Mouse (Mus musculus) 416B (cell line): Measurements from ENCODE around the gene Rab4a.

ENCODE experiments used
- DNase-seq: peaks from one replicate; pipeline ENCODE4 v3.0.0; 2011; ENCODE audit warnings: low read depth

Rab4a gene

DNA sequence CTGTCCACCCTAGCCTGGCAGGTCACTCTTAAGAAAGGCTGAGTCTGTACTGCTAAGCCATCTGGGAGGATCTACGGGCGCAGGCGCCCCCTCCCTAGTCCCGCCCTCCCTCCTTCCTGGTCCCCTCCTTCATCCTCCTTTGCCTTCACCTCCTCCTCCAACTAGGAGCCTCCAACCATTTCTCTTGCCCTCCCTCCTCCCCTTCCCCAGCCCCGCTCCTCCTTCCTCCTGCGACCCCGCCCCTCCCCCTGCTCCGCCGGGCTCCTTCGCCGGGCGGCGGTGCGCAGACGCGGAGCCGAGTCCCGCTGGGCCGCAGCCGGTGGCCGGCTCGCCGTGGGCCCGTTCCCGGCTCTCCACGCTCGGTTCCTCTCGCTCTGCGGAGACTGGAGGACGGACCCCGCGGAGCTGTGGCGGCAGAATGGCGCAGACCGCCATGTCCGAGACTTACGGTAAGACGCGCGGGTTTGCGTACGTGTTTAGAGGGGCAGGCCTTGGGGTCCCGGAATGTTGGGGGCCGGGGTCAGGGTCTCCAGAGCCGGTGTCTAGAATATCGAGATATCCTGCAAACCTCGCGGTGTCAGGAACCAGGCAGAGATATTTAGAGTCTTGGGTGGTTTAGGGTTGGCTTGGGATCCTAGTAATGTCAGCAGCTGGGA is at the start of gene Rab4a:
Gene Rab4a (plus strand): TSS at position 268 of the 656 bp plus-strand sequence.
- peak; percentile 94 for DNase-seq

DNA sequence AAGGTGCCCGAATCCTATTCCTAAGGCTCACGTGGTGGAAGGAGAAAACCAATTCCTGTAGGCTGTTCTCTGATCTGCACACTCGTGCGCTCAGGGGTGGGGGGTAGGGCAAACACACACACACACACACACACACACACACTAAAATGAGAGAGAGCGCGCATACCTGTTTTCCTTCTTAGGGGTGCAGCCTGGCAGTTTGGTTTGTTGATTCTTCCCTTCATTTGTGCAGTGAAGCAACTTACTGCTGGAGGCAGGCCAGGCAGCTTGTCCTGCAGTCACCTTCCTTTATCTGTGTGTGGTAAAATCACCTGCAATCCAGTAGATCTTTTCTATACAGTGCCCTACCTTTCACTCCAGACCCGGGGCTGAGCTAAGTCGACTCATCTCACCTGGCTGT is 48.9 kb upstream of the Rab4a start:
- DNase-seq: no peak

DNA sequence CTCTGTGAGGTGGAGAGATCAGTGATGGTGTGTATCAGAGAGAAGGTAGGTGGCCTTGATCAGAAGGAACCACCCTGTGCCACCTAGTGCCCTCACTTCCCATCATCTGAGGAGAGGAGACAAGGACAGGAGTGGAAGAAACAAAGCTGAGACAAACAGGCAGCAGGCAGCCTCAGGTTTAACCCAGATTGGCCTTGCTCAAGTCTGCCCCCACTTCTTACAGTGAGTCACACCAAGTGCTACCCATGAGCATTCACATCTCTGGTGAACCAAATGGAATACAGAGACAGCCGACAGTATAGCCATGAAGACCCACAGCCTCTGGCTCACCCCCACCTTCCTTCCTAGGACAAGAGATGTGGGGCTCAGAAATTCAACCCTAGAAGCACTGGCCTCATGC is 46.9 kb upstream of the Rab4a start:
- DNase-seq: no peak

DNA sequence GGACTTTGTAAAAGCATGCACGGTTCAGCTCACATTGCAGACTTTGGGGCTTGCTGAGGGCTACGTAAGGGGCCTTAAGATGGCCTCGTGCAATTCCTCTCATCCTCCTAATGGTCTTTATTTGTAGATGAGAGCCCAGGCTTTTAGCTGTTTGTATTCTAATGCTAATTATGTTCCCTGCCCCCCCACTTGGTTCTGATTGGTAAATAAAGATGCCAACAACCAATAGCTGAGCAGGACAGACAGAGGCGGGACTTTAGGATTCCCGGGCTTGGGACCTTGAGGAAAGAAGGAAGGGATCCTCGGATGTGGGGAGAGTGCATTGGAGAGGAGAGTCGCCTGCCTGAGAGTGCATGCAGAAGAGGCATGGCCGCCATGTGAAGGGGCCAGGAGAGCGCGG is 45.9 kb upstream of the Rab4a start:
- DNase-seq: no peak

DNA sequence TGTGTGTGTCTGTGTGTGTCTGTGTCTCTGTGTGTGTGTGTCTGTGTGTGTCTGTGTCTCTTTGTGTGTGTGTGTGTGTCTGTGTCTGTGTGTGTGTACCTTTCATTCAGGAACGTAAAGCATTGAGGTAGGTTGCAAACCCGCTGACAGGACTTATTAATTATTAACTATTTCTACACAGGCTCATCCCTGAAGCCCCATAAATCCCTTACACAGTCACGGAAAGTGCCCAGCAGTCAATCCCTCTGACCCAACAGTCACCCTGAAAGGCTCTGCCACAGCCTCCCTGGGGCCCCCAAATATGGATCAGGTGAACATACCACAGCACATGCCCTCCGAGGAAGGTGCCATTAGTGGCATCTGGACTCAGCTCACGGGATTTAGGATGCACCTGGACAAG is 45.2 kb upstream of the Rab4a start:
- no peak for DNase-seq

DNA sequence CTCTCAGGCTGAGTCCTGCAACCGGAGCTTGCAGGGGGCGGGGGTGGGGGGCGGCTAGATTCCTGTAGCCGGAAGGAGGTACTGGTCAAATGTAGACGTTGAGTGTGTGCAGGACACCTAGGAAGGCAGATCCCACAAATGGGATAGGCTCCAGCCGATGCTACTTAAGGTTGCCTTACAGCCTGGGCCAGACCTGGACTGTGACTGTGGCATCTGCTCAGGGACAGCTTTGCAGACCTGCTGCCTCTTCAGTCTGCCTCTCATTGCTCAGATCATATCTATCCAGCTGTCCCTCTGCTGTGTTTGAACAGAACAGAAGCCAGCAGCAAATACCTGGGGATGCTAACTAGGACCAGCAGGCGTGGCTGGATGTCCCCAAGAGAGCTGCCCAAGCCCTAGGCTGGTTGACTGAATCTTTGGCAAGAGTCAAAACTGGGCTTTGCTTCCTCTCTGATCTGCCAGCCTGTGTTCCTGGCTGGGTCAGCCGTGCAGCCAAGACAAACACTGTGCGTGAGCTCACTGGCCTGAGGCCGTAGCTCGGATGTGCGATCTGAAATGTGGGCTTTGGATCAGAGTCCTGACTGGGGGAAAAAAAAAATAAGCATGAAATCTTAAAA is 44.4 kb upstream of the Rab4a start:
- no peak for DNase-seq

DNA sequence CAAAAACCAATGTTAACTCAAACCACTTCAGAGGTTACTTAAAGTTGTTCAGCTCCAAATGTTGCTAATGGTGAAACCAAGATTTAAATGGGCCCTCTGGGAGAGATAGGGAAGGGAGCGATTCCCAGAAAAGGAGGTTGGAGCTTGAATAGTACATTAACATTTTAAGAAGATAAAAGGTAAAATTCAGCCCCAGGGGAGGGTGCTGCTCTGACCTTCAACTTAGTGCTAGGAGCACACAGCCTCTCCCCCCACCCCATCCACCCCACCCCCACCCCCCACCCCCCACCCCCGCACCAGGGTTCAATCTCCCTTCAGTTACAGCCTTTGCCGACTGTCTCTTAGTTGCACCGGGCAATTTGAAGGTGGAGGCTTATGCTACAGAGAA is 43.9 kb upstream of the Rab4a start:
- no peak for DNase-seq

DNA sequence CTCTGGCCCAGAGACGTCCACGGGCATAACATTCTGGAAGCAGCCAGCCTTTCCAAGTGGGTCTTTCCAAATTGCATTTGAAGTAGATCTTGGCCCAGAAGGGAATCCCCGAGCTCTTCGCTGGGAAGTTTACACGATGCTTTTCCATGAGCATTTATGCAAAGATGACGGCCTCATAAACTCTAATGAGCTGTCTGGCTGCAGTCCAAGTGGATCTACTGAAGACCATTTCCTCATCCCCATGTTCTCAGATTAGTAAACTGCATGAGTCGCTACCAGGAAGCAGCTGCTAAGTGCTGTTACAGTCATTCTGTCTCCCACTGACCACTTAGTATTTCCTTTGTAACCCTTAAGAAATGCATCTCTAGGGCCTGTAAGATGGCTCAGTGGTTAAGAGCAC is 42.4 kb upstream of the Rab4a start:
- peak; percentile 85 for DNase-seq

DNA sequence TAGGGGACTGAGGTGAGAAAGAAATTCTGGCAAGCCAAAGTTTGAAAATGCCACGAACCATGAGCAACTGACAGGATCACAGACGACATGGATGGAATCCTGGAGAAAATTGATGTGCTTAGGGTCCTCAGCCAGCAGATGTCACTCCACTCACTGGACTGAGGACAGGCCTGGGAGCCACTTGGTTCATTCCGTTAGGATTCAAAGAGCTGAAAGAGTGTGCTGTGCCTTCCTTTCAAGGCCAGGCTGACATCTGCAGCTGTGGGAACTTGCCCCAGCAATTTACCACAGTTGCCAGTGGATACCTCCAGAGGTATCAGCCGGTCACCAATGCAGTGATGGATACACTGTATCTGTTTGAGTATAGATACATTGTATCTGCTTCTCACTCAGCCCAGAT is 41.1 kb upstream of the Rab4a start:
- no peak for DNase-seq

DNA sequence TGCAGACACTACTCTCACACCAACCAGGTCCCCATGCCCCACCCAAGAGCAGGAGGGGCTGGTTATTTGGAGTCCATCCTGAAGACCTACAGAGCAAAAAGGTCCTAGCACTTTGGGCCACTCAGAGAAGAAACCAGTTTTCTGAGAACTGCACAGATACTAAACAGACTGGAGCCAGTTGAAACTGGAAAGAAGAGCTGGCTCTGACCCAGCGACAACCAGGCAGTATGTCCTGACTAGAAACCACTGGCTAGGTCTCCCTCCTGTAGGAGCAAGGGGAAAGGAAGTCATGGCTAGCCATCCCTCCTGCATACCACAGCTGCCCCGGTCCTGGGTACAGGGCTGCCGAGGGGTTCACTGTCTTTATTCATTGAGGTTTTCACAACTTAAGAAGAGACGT is 39.3 kb upstream of the Rab4a start:
- no peak for DNase-seq

DNA sequence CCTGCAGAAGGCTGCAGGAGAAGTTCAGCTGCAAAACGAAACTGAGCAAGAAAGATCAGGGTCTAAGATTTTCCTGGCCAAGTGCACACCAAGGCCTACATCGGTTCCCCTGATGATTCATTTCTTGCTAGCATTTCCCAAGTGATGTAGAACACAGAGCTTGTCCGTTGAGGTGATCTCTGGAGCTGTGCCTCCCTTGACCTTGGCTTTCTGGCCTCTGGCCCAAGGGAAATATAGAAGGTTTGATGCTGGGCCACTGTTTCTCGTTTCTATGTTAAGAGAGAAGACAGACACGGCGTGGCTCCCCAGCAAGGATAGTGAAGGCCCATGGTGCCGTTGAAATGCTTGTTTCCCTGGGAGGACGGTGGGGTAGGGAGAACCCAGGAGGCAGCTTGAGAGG is 37.9 kb upstream of the Rab4a start:
- no peak for DNase-seq

DNA sequence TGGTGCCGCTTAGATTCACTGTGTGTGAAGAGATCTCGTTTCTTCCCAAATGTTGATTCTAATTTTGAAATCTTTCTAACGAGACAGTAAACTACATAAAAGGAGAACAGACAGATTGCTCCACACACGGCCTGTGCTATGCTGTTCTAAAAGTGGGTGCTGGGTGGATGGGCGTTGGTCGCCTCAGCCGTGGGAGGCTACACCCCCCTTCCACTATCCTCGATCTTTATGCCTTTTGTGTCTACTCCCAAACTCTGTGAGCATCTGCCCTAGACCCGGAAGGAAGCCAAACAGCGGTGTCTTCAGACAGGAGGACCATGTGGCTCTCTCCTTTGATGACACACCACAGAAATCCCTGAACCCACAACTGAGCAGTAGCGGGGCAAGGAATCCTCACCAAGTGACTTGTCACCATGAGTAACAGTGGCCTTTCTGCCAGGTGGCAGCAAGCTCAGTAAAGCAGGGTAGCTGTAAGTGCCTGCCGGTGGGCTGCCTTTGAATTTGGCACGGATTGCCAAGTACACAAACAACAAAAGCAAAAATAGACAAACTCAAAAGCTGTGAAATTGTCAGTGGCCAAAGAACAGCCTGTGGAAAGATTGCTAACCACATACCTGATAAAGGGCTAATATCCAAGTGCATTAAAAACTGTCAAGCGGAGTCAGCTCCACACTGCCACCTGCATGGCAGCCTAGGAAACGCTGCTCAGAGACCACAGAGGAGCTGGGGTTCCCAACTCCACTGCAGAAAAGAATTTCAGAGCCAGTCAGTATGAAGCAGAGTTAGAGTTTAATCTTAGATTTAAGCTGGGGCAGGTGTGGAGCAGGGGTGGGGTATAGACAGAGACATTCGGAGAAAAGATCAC is 37.1 kb upstream of the Rab4a start:
- peak; percentile 47 for DNase-seq

DNA sequence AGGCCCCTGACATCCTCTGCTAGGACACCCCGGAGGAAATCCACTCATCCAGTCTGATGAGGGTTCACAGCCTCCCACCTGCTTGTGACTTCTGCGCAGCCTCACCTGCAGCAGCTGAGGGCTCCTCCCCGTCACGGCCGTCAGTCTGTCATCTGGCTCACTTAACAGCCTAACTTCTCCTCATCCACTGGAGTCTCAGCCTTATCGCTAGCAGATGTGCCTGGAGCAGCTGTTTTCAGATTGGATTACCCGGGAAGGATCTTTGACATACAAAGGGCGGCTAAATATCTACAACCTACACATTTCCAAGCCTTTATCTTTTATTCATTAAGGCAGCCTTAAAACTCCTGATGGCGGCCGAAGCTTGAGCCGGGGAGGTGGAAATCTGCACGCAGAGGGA is 32.3 kb upstream of the Rab4a start:
- DNase-seq: no peak

DNA sequence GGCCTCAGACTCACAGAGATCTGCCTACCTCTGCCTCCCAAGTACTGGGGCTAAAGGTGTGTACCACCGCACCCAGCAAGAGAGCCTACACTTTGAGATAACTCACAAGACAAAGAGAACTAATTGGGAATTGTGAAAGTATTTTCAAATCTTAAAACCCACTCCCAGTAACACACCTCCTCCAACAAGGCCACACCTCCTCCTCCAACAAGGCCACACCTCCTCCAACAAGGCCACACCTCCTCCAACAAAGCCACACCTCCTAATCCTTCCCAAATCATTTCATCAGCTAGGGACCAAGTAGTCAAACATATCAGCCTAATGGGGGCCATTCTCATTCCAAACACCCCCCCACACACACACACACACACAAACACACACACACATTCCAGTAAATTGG is 31.3 kb upstream of the Rab4a start:
- no peak for DNase-seq

DNA sequence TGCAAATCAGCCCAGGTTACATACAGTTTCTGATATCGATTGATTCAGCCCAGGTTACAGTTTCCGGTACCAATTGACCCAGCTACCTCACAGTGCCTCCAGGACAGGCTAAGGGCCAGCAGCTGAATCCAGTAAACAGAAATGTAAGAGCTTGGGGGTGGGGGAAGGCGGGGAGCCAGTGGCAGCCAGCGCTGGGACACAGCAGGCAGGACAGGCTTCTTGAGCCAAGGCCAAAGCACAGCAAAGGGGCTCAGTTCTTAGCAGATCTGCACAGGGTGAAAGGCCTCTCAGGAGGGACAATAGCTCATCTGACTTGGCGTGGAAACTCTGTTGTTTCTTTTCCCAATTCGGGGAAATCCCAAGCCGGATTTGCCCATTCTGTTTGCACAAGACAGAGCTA is 28.5 kb upstream of the Rab4a start:
- no peak for DNase-seq

DNA sequence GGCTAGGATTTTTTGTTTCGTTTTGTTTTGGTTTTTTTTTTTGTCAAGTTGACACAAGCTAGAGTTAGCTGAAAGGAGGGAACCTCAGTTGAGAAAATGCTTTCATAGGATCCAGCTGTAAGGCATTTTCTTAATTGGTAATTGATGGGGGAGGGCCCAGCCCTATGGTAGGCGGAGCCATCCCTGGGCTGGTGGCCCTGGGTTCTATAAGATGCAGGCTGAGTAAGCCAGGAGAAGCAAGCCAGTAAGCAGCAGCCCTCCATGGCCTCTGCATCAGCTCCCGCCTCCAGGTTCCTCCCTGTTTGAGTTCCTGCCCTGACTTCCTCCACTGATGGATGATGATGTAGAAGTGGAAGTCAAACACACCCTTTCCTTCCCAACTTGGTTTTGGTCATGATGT is 25.3 kb upstream of the Rab4a start:
- no peak for DNase-seq

DNA sequence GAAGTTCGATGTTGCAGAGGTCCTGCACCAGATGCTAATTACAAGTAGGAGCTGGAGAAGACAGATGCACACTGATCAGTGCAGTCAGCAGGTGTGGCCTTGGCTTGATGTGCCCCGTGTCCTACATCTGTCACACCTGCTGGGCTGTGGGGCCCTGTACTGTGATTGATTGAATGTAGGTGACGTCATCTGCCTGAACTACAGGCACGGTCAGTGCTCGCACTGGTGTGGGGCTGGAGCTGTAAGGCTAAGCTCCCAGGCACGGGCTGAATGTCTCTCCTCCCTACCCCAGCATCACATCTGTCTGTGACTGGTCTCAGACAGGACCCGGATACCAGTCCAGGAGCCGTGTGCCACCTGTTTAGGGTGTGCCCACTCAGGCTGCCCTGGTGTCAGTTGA is 24.5 kb upstream of the Rab4a start:
- DNase-seq: no peak

DNA sequence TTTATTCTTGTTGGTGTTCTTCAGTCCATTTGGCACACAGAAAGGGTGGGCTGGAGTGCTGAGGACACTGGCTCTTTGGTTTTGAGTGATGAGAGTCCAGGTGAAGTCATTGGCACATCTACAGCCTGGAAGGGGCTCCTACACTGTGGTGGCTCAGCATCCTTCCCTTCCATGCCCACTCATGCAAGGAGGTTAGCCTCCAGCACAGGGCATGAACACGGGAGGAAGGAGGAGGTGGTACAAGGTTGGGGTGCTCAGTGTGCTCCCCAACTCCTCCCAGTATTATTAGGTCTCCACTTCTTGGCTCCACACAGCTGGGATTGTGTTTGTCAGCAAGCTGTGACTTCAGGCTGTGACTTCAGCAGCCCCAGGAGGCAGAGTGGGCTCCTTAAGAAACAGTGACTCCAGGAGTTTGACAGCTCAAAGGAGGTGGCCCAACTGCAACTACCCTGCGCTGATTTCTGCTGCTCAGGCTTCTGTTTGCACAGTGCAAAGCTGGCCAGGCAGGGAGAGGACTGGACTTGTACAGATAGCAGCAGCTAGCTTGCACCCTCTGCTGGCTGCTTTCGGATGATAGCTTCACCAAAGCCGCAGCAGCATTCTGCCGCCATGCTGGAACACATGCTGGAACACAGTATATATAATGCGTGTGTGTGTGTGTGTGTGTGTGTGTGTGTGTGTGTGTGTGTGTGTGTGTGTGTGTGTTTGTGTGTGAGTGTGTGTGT is 22.1 kb upstream of the Rab4a start:
- peak; percentile 82 for DNase-seq

DNA sequence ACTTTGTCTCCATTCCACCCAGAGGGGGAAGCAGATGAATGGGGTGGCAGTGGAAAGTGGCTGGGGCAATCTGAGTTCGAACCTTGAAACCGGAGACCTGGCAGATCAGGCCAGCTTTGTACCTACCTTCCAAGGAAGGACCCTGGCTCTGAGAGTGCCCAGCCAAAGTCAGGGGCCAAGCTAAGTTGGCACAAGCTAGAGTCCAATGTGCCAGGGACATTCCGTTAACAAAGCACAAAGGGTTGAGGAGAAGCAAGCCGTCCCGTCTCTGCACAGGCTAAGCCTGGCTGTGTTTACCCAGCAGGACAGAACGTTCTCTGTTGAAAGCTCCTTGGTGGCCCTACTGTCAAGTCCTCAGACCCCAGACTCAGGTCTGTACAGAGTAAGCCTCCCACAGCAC is 19.6 kb upstream of the Rab4a start:
- DNase-seq: no peak

DNA sequence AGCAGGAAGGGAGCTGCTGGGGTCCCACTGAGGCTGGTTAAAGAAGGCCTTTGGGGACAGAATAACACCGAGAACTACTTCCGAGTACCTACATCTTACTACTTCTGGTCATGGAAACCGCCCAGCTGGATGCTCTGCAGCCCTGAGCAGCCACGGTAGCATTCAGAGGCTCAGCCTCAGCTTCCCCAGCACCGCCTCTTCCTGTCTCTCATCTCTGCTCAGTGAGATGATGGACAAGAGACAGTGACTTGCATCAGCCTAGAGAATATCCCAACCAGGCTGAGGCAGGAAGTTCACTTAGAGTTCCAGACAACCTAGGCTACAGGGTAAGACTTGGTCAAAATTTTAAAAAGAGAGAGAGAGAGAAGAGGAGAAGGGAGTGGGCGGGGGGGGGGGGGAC is 19.1 kb upstream of the Rab4a start:
- peak; percentile 51 for DNase-seq

DNA sequence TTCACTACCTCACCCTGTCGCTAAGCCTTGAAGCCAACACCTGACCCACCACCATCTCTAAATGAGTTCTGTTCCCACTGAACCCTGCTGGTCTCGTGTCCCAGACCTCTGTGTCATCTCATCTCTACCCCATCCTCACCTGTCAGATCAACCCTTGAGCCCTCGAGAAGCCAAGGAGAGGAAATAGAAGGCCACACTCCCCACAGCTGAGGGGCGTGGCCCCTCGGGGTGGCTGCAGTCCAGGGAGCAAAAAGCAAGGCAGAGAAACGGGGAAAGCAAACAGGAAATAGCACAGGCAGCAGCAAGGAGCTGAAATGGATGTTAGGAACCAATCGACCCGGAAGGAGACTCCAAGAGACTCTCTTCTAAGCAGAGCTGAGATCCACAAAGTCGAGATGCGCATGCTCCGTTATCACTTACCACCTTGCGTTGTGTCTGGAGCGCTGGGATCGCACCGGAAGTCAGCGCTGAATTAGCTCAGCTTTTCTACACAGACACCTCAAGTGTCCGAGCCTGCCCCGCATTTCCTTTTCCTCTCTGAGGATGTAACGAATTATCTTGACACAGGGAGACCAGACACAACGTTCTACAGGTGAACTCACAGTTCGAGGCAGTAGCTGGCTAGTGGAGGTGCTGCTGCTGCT is 18.4 kb upstream of the Rab4a start:
- peak; percentile 61 for DNase-seq
